Mouse (Mus musculus): ENCODE data around the gene Unc45a.

The Unc45a gene

DNA sequence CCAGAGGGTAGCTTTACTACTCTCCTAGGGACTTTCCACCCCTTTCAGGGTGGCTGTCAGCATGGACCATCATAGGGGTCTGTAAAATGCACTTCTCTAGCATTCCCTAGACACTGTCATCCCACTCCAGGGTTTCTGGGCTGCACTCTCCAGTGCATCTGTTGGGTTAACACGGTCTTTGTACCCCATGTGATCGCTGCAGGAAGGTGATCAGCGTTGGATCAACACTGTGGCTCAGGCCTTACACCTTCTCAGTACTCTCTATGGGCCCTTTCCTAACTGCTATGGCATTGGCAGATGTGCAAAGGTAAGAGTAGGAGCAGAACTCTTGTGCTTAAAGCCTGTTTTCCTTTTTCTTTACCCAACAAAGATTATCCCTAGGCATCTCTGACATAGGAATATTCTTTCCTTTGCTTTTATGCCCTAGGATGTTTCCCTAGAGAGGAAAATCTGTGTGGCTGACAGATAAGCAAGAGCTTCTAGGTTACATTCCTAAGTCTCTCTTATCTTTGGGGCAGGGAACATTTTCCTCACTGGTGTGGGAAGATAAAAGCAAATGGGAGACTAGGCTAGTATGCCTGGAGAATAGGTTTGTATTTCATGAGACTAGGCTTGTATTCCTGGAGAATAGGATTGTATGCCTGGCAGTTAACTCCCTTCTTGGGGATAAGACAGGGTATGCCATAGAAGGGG is 57.4 kb downstream of the Unc45a start:
- WGBS: 86% methylated on average over 3 of the region's 3 CpGs

- WGBS: 84% methylated on average over 3 of the region's 3 CpGs
These were observed 59.2 kb downstream of the Unc45a start for GRCm38 (mm10) chr7:80281646-80282045.

- 89% methylated on average over 2 of the region's 2 CpGs for WGBS
These were observed 59.8 kb downstream of the Unc45a start for GRCm38 (mm10) chr7:80280998-80281397.

- WGBS: 89% methylated on average over 10 of the region's 10 CpGs
These were observed 60.8 kb downstream of the Unc45a start for GRCm38 (mm10) chr7:80280032-80280431.

- WGBS: 97% methylated on average over 4 of the region's 4 CpGs
These were observed 64.4 kb downstream of the Unc45a start for GRCm38 (mm10) chr7:80276374-80276773.

All from cerebral cortex, adult 2 months (tissue).